In genomic region chr9:119909931-119910330, GRCm38 (mm10) we compare ENCODE assay signal across 28 mouse cellular contexts. TPM values are rescaled to one million over a fixed set of nuclear protein-coding genes. Genes with fewer than 3 reads are reported as not detected.
"Had no signal": no experiment of that assay in that cellular context is flagged by ENCODE, and none has a peak within 500 bp of the region (broad histone marks: within the 10 kb centered on the region; RNA-seq: fewer than 3 reads in every experiment).

No protein-coding gene starts in this region.

- H3K4me2 ChIP-seq: heart, embryonic 12.5 days; hindbrain, embryonic 12.5 days; hindbrain, embryonic 14.5 days; intestine, embryonic 15.5 days; limb, embryonic 13.5 days; limb, embryonic 15.5 days; liver, embryonic 12.5 days had no signal

- H3K4me1 ChIP-seq: heart, embryonic 10.5 days; heart, embryonic 12.5 days; hindbrain, embryonic 10.5 days; hindbrain, embryonic 12.5 days; intestine, embryonic 15.5 days; limb, embryonic 13.5 days; limb, embryonic 15.5 days; liver, embryonic 12.5 days had no signal

- H3K27ac ChIP-seq: gastrocnemius, adult 2 months; heart, embryonic 10.5 days; hindbrain, embryonic 10.5 days; hindbrain, embryonic 12.5 days; hindbrain, embryonic 14.5 days; intestine, embryonic 15.5 days; left cerebral cortex, adult 2 months; limb, embryonic 13.5 days; limb, embryonic 15.5 days; liver, embryonic 12.5 days; liver, embryonic 14.5 days had no signal

- DNase-seq: gastrocnemius, adult 2 months; gastrocnemius, postnatal 10 days; gastrocnemius, postnatal 25 days; heart, adult 18-20 months; heart, postnatal 10 days; heart, postnatal 4 days; kidney, adult 18-20 months; kidney, adult 9 months; kidney, postnatal 14 days; kidney, postnatal 36 days; left cerebral cortex, postnatal 4 days had no signal

- H3K9me3 ChIP-seq: heart, embryonic 10.5 days; heart, embryonic 12.5 days; hindbrain, embryonic 10.5 days; hindbrain, embryonic 12.5 days; intestine, embryonic 15.5 days; limb, embryonic 13.5 days; limb, embryonic 15.5 days; liver, embryonic 12.5 days had no signal

- H3K9ac ChIP-seq: heart, embryonic 12.5 days; hindbrain, embryonic 12.5 days; hindbrain, embryonic 14.5 days; intestine, embryonic 15.5 days; limb, embryonic 13.5 days; limb, embryonic 15.5 days; liver, embryonic 12.5 days; liver, embryonic 14.5 days had no signal

- ATAC-seq: forebrain, embryonic 16.5 days; hindbrain, embryonic 16.5 days; inflammation-experienced regulatory T-cells, adult 6 months; intestine, embryonic 15.5 days; intestine, postnatal 0 days; liver, embryonic 12.5 days had no signal

- H3K4me3 ChIP-seq: gastrocnemius, adult 2 months; heart, embryonic 10.5 days; heart, embryonic 12.5 days; hindbrain, embryonic 10.5 days; hindbrain, embryonic 12.5 days; intestine, embryonic 15.5 days; left cerebral cortex, adult 2 months; limb, embryonic 13.5 days; limb, embryonic 15.5 days; liver, embryonic 12.5 days had no signal

- H3K27me3 ChIP-seq: heart, embryonic 12.5 days; hindbrain, embryonic 12.5 days; intestine, embryonic 15.5 days; limb, embryonic 13.5 days; limb, embryonic 15.5 days; liver, embryonic 12.5 days had no signal

RNA-seq across cellular contexts. Expression of gene Ttc21a, which starts 27.5 kb away (rescaled TPM):
- total RNA-seq: gastrocnemius, adult 2 months; gastrocnemius, postnatal 25 days; heart, postnatal 10 days; heart, postnatal 25 days; liver, adult 2 months had no signal
- polyA plus RNA-seq: inflammation-experienced regulatory T-cells, adult 6 months; intestine, postnatal 0 days; liver, adult 2 months had no signal
